Mouse (Mus musculus) stomach, embryonic 15.5 days (tissue): Measurements from ENCODE around the gene Babam1. TPM values are rescaled to one million over a fixed set of nuclear protein-coding genes. Genes with fewer than 3 reads are reported as not detected.

Experiments used
- ATAC-seq: fragments of 200-750 bp; cut with Nextera tagmentation; 2 replicates; pipeline ENCODE4 v1.8.0; 2017; ENCODE audit warnings: low read depth, moderate number of reproducible peaks, moderate TSS enrichment; ENCODE audit not compliant: insufficient read depth, low FRiP score
- H3K27ac ChIP-seq: fragments of 300-500 bp; sonication (generic); 2 replicates; pipeline ENCODE4 v1.5.1; 2015; ENCODE audit warnings: mild to moderate bottlenecking, inconsistent platforms
- H3K27me3 ChIP-seq: fragments of 300-500 bp; sonication (generic); replicated peaks from 2 replicates; pipeline ENCODE4 v1.6.1; 2015; ENCODE audit warnings: inconsistent platforms
- H3K36me3 ChIP-seq: fragments of 300-500 bp; sonication (generic); 2 replicates; pipeline ENCODE4 v1.6.1; 2015; ENCODE audit warnings: inconsistent platforms
- H3K4me1 ChIP-seq: fragments of 300-500 bp; sonication (generic); 2 replicates; pipeline ENCODE4 v1.6.1; 2015; ENCODE audit warnings: inconsistent platforms
- H3K4me2 ChIP-seq: fragments of 300-500 bp; sonication (generic); 2 replicates; pipeline ENCODE4 v1.6.1; 2015; ENCODE audit warnings: mild to moderate bottlenecking, inconsistent platforms
- H3K4me3 ChIP-seq: fragments of 300-500 bp; sonication (generic); replicated peaks from 2 replicates; pipeline ENCODE4 v1.5.1; 2015; ENCODE audit warnings: inconsistent platforms
- H3K9ac ChIP-seq: fragments of 300-500 bp; sonication (generic); 2 replicates; pipeline ENCODE4 v1.6.1; 2015; ENCODE audit warnings: inconsistent platforms
- H3K9me3 ChIP-seq: fragments of 300-500 bp; sonication (generic); 2 replicates; pipeline ENCODE4 v1.6.1; 2016; ENCODE audit warnings: inconsistent platforms
- WGBS: fragments of 180-500 bp; shearing (Covaris S2); methylation state at CpG from one replicate; pipeline ENCODE4 v1.1.7; 2015; 5-methylcytosine and 5-hydroxymethylcytosine counted together
- polyA plus RNA-seq: library from polyadenylated mRNA; unstranded; fragments of >200 nt; fragmentation: Nextera tagmentation; extraction: Ambion mirVana; gene quantifications from 2 replicates; pipeline ENCODE4 v1.2.1, GENCODE M21; 2015

Gene Babam1
- 92.2 and 98.2 TPM in 2 replicates for polyA plus RNA-seq

DNA sequence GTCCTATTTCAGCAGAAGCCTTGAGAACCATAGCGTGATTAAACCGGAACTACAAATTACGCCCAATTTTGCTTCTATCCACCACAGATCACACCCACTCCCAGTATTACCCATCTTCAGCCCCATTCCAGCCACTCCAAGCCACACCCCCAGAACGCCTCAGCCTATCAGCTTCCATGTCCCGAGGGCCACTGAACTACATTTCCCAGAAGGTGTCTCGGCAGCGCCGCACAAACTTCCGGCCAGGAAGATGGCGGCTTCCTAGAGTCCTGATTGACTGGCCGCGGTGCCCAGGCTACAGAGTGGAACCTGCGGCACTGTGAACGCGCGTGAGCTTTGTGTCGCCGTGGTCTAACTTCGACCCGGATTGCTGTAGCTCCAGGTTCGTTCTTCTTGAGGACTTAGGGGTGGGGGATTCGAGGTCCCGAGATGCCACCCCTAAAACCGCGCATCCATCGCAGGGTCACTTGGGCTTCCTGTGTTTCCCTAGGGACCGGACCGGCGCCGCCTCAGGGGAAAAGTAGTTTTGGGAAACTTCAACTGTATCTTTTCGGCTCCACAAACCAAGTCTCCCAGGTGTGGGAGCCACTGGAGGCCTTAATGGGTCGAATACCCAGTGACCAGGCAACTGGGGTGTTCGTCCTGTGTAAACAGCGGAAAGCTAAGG lies at the start of gene Babam1:
Babam1 (plus strand) TSS at position 223 of the 667 bp plus-strand sequence.
- Histone ChIP-seq H3K9ac (peak within 1 kb of the TSS; percentile 48), H3K27me3 (no peaks in the 10 kb centered on the region), H3K4me3 (peak within 1 kb of the TSS; percentile 76), H3K27ac (peak within 1 kb of the TSS; percentile 66), H3K9me3 (no peaks in the 10 kb centered on the region), H3K36me3 (peaks cover 7% of the 10 kb centered on the region; the same call in 1 of the 2 replicates), H3K4me1 (peaks cover 12% of the 10 kb centered on the region), H3K4me2 (peak within 1 kb of the TSS; percentile 84)
- under 1% methylated on average over 34 of the region's 34 CpGs for WGBS
- ATAC-seq: peak; percentile 95

DNA sequence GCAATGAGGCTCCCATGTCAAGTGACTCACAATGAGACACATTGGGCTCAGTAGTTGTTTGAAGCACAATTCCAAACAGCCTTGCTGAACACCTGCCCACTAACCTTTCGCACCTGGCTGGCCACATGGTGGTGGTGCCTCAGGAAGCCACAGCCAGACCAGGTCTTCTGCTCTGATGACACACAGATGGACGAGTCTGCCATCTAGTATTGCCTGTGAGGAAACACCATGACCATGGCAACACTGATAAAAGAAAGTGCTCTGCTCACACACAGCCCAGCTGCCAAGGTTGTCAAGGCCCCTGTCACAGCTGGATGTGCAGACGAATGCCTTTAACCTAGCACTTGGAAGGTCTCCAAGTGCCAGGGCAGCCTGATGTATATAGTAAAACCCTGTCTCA lies 45.5 kb upstream of the Babam1 start:
- Histone ChIP-seq H3K9ac (no peak overlapping the region), H3K27me3 (no peaks in the 10 kb centered on the region), H3K4me1 (no peaks in the 10 kb centered on the region), H3K4me3 (no peak overlapping the region), H3K36me3 (peaks cover 76% of the 10 kb centered on the region), H3K27ac (no peak overlapping the region), H3K4me2 (no peak overlapping the region), H3K9me3 (no peaks in the 10 kb centered on the region)
- ATAC-seq: no peak
- 74% methylated on average over 3 of the region's 3 CpGs for WGBS

DNA sequence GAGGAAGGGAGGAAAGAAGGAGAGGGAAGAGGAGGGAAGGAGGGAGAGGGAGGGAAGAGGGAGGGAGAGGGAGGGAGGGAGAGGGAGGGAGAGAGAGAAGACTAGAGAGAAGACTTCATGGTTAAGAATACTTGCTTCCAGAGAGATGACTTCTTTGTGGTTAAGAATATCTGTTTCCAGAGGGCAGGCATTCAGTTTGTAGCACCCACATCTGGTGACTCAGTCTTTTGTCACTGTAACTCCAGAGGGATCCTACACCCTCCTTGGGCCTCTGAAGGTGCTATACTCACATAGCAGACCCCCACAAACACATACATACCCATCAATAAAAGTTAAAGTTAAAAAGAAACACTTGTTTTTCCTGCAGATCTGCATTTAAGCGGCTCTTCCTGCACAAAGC lies 45.1 kb upstream of the Babam1 start:
- no peak overlapping the region for H3K9ac ChIP-seq
- no peaks in the 10 kb centered on the region for H3K27me3 ChIP-seq
- no peaks in the 10 kb centered on the region for H3K4me1 ChIP-seq
- H3K9me3 ChIP-seq: no peaks in the 10 kb centered on the region
- 94% methylated on average over 1 of the region's 1 CpGs for WGBS
- H3K36me3 ChIP-seq: peaks cover 77% of the 10 kb centered on the region
- no peak overlapping the region for H3K4me3 ChIP-seq
- ATAC-seq: no peak
- no peak overlapping the region for H3K4me2 ChIP-seq
- H3K27ac ChIP-seq: no peak overlapping the region

DNA sequence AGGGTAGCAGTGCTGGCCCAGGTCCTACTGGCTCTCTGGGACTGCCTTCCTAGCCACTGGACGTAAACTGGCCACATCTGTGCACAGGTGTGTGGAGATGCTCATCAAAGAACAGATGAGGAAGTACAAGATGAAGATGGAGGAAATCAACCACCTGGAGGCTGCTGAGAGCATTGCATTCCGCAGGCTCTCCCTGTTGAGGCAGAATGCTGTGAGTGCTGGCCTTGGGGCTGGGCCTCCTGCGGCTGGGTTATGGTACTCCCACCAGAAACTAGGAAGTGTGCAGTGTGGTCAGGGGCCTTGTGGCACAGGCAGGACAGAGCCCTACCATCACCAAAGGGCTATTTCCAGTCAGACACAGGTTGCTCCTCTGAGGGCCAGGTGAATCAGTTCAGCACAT lies 38.6 kb upstream of the Babam1 start:
- no peak for ATAC-seq
- H3K27me3 ChIP-seq: no peaks in the 10 kb centered on the region

DNA sequence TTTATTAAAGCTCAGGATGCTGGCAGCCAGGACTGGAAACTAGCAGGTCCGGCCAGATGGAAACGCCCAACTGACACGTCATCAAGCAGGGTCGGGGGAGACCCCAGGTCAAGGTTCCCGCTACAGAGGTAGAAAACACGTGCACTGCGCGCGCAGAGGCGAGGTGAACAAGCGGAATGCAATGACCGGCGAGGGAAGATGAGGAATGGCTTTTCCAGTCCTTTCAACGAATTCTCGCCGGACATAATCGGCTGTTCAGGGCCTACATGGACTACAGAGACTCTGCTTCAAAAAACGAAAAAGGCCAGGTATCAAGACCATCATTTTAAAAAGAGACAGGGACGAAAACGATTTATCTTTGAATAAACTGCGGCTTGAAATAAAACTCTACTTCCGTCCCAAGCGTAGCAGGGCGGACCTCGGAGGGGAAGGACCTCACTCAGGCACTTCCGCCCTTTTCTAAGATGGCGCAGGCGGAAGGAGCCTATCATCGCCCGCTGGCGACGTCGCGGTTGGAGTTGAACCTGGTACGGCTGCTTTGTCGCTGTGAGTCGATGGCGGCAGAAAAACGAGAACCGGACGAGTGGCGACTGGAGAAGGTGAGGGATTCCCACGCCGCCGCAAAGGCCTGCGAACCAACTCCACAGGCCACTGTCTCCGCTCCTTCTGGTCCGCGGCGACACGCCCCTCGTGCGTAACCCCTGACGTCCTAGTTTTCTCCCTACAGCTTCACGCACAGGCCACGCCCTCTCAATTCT lies 29.7 kb upstream of the Babam1 start, which contains the start of gene Use1:
Use1 (plus strand) TSS at position 78 of the 758 bp plus-strand sequence.
- WGBS: under 1% methylated on average over 56 of the region's 56 CpGs
- peak within 1 kb of the TSS; percentile 91 for H3K27ac ChIP-seq
- peak within 1 kb of the TSS; percentile 46; the same call in 1 of the 2 replicates for H3K9ac ChIP-seq
- H3K36me3 ChIP-seq: peaks cover 8% of the 10 kb centered on the region; the same call in 1 of the 2 replicates
- peaks cover 18% of the 10 kb centered on the region for H3K4me1 ChIP-seq
- H3K4me3 ChIP-seq: peak within 1 kb of the TSS; percentile 65
- no peaks in the 10 kb centered on the region for H3K9me3 ChIP-seq
- H3K27me3 ChIP-seq: no peaks in the 10 kb centered on the region
- ATAC-seq: peak; percentile 82
- H3K4me2 ChIP-seq: peak within 1 kb of the TSS; percentile 87

More for the DNA sequence above, 38.6 kb upstream of the Babam1 start:
- no peak overlapping the region for H3K27ac ChIP-seq
- no peak overlapping the region for H3K4me3 ChIP-seq
- H3K9me3 ChIP-seq: no peaks in the 10 kb centered on the region
- peaks cover 48% of the 10 kb centered on the region for H3K36me3 ChIP-seq
- H3K4me1 ChIP-seq: no peaks in the 10 kb centered on the region
- no peak overlapping the region for H3K9ac ChIP-seq
- no peak overlapping the region for H3K4me2 ChIP-seq
- 77% methylated on average over 3 of the region's 3 CpGs for WGBS

DNA sequence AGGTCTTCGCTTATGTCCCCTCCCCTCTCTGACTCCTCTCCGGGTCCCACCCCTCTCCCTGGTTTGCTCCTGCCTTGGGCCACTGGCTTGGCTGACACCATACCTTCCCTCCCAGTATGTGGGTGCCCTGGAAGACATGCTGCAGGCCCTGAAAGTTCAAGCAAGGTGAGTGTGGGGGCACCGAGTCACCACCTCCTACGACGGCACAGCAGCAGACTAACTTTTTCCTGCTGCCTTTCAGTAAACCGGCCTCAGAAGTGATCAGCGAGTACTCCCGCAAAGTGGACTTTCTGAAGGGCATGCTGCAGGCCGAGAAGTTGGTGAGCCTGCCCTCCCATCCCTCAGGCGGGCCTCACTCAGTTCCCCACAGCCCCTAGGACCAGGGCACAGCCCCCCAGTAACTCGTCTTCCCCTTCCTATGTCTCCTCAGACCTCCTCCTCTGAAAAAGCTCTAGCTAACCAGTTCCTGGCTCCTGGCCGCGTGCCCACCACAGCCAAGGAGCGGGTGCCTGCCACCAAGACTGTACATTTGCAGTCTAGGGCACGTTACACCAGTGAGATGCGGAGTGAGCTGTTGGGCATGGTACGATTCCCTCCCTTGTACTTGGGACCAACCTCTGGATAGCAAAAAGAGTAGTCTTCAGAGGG lies 29.0 kb upstream of the Babam1 start:
- ATAC-seq: no peak
- peaks cover 10% of the 10 kb centered on the region; the same call in 1 of the 2 replicates for H3K36me3 ChIP-seq
- WGBS: 36% methylated on average over 17 of the region's 17 CpGs

DNA sequence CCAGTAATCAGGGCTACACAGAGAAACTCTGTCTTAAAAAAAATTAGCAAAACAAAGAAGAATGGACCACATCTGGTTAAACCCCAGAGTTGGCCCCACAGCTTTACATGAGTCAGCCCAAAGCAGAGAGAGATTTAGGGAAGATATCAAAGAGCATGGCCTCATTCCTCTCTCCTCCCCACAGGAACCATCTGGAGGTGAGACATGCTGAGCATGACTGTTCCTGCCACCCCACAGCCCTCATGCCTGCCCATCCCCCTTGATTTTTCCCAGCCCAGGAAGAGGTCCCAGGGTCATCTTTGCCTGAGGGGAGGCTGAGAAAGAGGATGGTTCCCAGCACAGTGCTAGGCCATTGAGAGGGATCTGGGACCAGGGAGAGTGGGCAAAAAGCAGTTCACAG lies 28.3 kb upstream of the Babam1 start:
- Histone ChIP-seq H3K4me3 (peak overlapping the region; percentile 65; the same call in 1 of the 2 replicates), H3K9ac (no peak overlapping the region; the same call in 1 of the 2 replicates), H3K27ac (no peak overlapping the region), H3K27me3 (no peaks in the 10 kb centered on the region), H3K36me3 (peaks cover 18% of the 10 kb centered on the region), H3K4me1 (peaks cover 18% of the 10 kb centered on the region), H3K9me3 (no peaks in the 10 kb centered on the region), H3K4me2 (peak overlapping the region; percentile 87; the same call in 1 of the 2 replicates)
- no peak for ATAC-seq

More for the DNA sequence above, 29.0 kb upstream of the Babam1 start:
- H3K4me2 ChIP-seq: peak overlapping the region; percentile 87
- peaks cover 18% of the 10 kb centered on the region for H3K4me1 ChIP-seq
- no peaks in the 10 kb centered on the region for H3K9me3 ChIP-seq
- H3K4me3 ChIP-seq: peak overlapping the region; percentile 65
- no peaks in the 10 kb centered on the region for H3K27me3 ChIP-seq
- H3K27ac ChIP-seq: peak overlapping the region; percentile 91
- peak overlapping the region; percentile 46; the same call in 1 of the 2 replicates for H3K9ac ChIP-seq

DNA sequence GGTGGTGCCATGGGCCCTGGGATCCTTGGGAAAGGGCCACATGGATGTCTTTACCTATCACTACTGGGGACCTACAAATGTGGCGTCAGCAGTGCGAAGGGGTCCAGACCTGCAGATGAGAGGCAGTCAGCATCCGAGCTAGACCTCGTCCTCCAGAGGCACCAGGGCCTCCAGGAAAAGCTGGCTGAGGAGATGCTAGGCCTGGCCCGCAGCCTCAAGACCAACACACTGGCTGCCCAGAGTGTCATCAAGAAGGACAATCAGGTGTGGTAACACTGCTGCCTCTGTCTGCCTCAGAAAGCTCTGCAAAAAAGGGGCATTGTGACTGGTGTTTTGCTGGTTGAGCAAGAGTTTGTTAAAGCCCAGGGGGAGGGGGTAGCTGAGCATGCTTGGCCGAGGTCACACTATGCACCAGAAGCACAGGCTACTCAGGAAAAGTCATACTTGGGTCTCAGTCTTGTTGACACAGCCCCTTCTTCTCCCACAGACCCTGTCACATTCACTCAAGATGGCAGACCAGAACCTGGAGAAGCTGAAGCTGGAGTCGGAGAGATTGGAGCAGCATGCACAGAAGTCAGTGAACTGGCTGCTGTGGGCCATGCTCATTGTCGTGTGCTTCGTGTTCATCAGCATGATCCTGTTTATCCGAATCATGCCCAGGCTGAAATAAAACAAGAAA lies 27.5 kb upstream of the Babam1 start:
- Histone ChIP-seq H3K27me3 (no peaks in the 10 kb centered on the region), H3K4me2 (no peak overlapping the region), H3K4me1 (peaks cover 18% of the 10 kb centered on the region), H3K9me3 (no peaks in the 10 kb centered on the region), H3K4me3 (no peak overlapping the region), H3K9ac (no peak overlapping the region), H3K36me3 (peaks cover 24% of the 10 kb centered on the region), H3K27ac (no peak overlapping the region)
- no peak for ATAC-seq
- WGBS: 92% methylated on average over 10 of the region's 10 CpGs

DNA sequence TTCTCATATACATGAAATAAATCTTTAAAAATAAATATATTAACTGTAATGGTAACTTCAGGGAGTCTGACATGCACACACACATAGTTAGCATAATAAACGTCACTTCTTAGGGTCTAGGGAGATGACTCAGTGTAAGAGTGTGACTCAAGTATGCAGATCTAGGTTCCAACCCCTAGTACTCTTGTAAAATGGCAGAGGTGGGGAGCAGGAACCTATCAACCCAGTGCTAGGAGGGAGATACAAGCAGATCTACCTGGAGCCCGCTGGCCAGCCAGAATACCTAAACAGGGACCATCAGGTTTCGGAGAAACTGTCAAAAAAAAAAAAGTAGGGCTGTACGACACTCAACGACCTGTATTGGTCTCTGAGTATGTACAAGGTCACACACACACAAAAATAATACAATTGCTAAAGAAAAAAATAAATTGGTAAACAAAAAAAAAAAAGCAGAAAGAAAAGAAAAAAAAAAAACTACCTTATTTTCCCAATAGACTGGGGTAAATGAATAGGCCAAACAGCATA lies 25.9 kb upstream of the Babam1 start:
- peak overlapping the region; percentile 58 for H3K4me2 ChIP-seq
- 15% methylated on average over 5 of the region's 5 CpGs for WGBS
- H3K36me3 ChIP-seq: peaks cover 34% of the 10 kb centered on the region
- no peaks in the 10 kb centered on the region for H3K27me3 ChIP-seq
- peaks cover 23% of the 10 kb centered on the region for H3K4me1 ChIP-seq
- H3K9ac ChIP-seq: no peak overlapping the region
- no peaks in the 10 kb centered on the region for H3K9me3 ChIP-seq
- H3K4me3 ChIP-seq: peak overlapping the region; percentile 90
- H3K27ac ChIP-seq: 0 out of 2 replicates have a peak overlapping the region, but pooled peaks have one; percentile 41
- no peak for ATAC-seq

DNA sequence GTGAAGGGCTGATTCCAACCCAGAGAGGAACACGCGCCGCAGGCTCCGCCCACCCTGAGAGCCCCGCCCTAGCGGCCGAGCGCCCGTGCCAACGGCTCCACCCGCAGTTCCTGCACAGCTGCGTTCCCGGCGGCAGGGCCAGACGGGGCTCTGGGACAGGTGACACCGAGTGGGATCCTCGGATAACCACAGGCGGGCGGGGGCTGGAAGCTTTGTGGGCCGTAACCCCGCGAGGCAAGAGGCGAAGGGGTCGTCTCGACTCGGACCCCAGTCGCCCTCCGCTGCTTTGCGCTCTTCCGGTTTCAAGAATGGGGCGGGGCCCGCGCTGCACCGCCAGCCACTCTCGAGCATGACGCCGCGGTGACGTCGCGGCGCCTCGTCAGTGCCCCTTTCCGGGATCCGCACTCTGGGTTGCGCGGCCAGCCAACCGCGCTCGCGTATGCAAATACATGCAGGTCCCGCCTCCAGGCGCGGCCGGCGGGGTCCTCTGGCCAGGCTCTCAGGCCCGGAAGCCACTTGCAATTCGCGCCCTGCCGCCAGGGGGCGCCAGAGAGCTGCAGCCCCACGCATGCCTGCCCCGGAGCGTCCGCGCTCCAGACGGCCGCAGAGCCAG lies 25.3 kb upstream of the Babam1 start, which contains the start of gene Ocel1:
Ocel1 (plus strand) TSS at position 63 of the 613 bp plus-strand sequence.
- Histone ChIP-seq H3K4me2 (peak within 1 kb of the TSS; percentile 58), H3K36me3 (peaks cover 34% of the 10 kb centered on the region), H3K27me3 (no peaks in the 10 kb centered on the region), H3K9me3 (no peaks in the 10 kb centered on the region), H3K4me1 (peaks cover 25% of the 10 kb centered on the region), H3K4me3 (peak within 1 kb of the TSS; percentile 90), H3K27ac (peak within 1 kb of the TSS; percentile 87), H3K9ac (peak within 1 kb of the TSS; percentile 32; the same call in 1 of the 2 replicates)
- ATAC-seq: peak; percentile 89
- under 1% methylated on average over 68 of the region's 68 CpGs for WGBS

DNA sequence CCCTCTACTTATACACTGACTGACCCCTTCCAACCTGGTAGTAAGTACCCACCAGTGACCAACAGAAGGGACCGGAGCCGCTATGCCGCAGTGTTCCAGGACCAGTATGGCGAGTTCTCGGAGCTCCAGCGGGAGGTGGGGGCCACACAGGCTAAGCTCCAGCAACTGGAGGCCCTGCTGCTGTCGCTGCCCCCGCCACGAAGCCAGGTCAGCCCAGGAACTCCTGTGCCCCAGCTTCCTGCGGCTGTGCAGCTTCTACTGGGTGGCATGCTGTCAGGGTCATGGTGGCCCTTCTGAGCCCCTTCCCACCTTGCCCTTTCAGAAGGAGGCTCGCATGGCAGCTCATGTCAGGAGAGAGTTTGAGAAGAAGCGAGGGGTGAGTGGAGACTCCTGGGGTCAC lies 24.2 kb upstream of the Babam1 start:
- H3K9me3 ChIP-seq: no peaks in the 10 kb centered on the region
- no peak overlapping the region for H3K9ac ChIP-seq
- H3K27me3 ChIP-seq: no peaks in the 10 kb centered on the region
- no peak overlapping the region for H3K27ac ChIP-seq
- H3K4me1 ChIP-seq: peaks cover 32% of the 10 kb centered on the region
- ATAC-seq: no peak
- 88% methylated on average over 12 of the region's 12 CpGs for WGBS
- peaks cover 34% of the 10 kb centered on the region for H3K36me3 ChIP-seq
- no peak overlapping the region for H3K4me2 ChIP-seq
- no peak overlapping the region for H3K4me3 ChIP-seq
